Mouse (Mus musculus) lung, embryonic 15.5 days (tissue): ENCODE results near the gene Ccdc194. TPM values are rescaled to one million over a fixed set of nuclear protein-coding genes. Genes with fewer than 3 reads are reported as not detected.
A peak's percentile ranks its signal among the peaks of the same experiment; 100 is the strongest.
"Not testable (repeated sequence)": the region's sequence is repeated elsewhere in the genome, so short reads cannot be mapped to it uniquely, and the experiment has no call there.

Source experiments
- ATAC-seq: fragments of 200-750 bp; cut with Nextera tagmentation; 2 replicates; pipeline ENCODE4 v1.8.0; 2017; ENCODE audit warnings: moderate number of reproducible peaks, borderline replicate concordance; ENCODE audit not compliant: low FRiP score, low TSS enrichment; ENCODE audit errors: extremely low read depth
- H3K27ac ChIP-seq: fragments of 300-500 bp; sonication (generic); 2 replicates; pipeline ENCODE4 v1.5.1; 2015; ENCODE audit warnings: moderate library complexity, mild to moderate bottlenecking, inconsistent platforms
- H3K27me3 ChIP-seq: fragments of 300-500 bp; sonication (generic); 2 replicates; pipeline ENCODE4 v1.6.1; 2015; ENCODE audit warnings: inconsistent platforms
- H3K36me3 ChIP-seq: fragments of 300-500 bp; sonication (generic); 2 replicates; pipeline ENCODE4 v1.6.1; 2015; ENCODE audit warnings: inconsistent platforms
- H3K4me1 ChIP-seq: fragments of 300-500 bp; sonication (generic); 2 replicates; pipeline ENCODE4 v1.6.1; 2015; ENCODE audit warnings: inconsistent platforms
- H3K4me2 ChIP-seq: fragments of 300-500 bp; sonication (generic); 2 replicates; pipeline ENCODE4 v1.6.1; 2015; ENCODE audit warnings: inconsistent platforms, mild to moderate bottlenecking, moderate library complexity
- H3K4me3 ChIP-seq: fragments of 300-500 bp; sonication (generic); 2 replicates; pipeline ENCODE4 v1.5.1; 2015; ENCODE audit warnings: mild to moderate bottlenecking, inconsistent platforms
- H3K9ac ChIP-seq: fragments of 300-500 bp; sonication (generic); 2 replicates; pipeline ENCODE4 v1.6.1; 2015; ENCODE audit warnings: inconsistent platforms
- H3K9me3 ChIP-seq: fragments of 300-500 bp; sonication (generic); 2 replicates; pipeline ENCODE4 v1.6.1; 2016; ENCODE audit warnings: inconsistent platforms
- WGBS: fragments of 180-500 bp; shearing (Covaris S2); methylation state at CpG from one replicate; pipeline ENCODE4 v1.1.7; 2015; 5-methylcytosine and 5-hydroxymethylcytosine counted together
- polyA plus RNA-seq: library from polyadenylated mRNA; unstranded; fragments of >200 nt; fragmentation: Nextera tagmentation; extraction: Ambion mirVana; gene quantifications from 2 replicates; pipeline ENCODE4 v1.2.1, GENCODE M21; 2015

The Ccdc194 gene
- polyA plus RNA-seq, 1 experiment from 2014 or later: 0.65 TPM

GRCm38 (mm10) chr8:71550754-71551153 is 25.2 kb upstream of the Ccdc194 start:
- ATAC-seq: no peak
- WGBS: 45% methylated on average over 7 of the region's 7 CpGs
- H3K27ac ChIP-seq: no peak overlapping the region

GRCm38 (mm10) chr8:71547590-71547989 is 22.1 kb upstream of the Ccdc194 start:
- H3K4me3 ChIP-seq: no peak overlapping the region
- no peak overlapping the region for H3K4me2 ChIP-seq
- peaks cover 13% of the 10 kb centered on the region for H3K4me1 ChIP-seq
- no peaks in the 10 kb centered on the region for H3K27me3 ChIP-seq
- no peak overlapping the region for H3K27ac ChIP-seq
- ATAC-seq: no peak
- 85% methylated on average over 7 of the region's 7 CpGs for WGBS
- no peak overlapping the region for H3K9ac ChIP-seq
- peaks cover 23% of the 10 kb centered on the region; the same call in 1 of the 2 replicates for H3K36me3 ChIP-seq
- no peaks in the 10 kb centered on the region for H3K9me3 ChIP-seq

More at GRCm38 (mm10) chr8:71550754-71551153, 25.2 kb upstream of the Ccdc194 start:
- no peak overlapping the region for H3K4me3 ChIP-seq
- H3K4me1 ChIP-seq: 0 out of 2 replicates have a peak, but pooled peaks cover 10% of the 10 kb centered on the region
- H3K4me2 ChIP-seq: no peak overlapping the region
- H3K9ac ChIP-seq: no peak overlapping the region
- H3K9me3 ChIP-seq: no peaks in the 10 kb centered on the region
- H3K27me3 ChIP-seq: 0 out of 2 replicates have a peak, but pooled peaks cover 2% of the 10 kb centered on the region
- H3K36me3 ChIP-seq: peaks cover 18% of the 10 kb centered on the region; the same call in 1 of the 2 replicates

- H3K27ac ChIP-seq: no peak overlapping the region
- no peak for ATAC-seq
- H3K27me3 ChIP-seq: no peaks in the 10 kb centered on the region
- H3K4me1 ChIP-seq: peaks cover 12% of the 10 kb centered on the region
- no peak overlapping the region for H3K4me2 ChIP-seq
- peaks cover 23% of the 10 kb centered on the region; the same call in 1 of the 2 replicates for H3K36me3 ChIP-seq
- H3K9me3 ChIP-seq: no peaks in the 10 kb centered on the region
- WGBS: 87% methylated on average over 11 of the region's 11 CpGs
- H3K4me3 ChIP-seq: no peak overlapping the region
- no peak overlapping the region for H3K9ac ChIP-seq
Measured at GRCm38 (mm10) chr8:71545053-71545452, 19.5 kb upstream of the Ccdc194 start.

- no peak for ATAC-seq
- Histone ChIP-seq H3K9ac (peak overlapping the region; percentile 79; the same call in 1 of the 2 replicates), H3K27ac (no peak overlapping the region), H3K4me1 (peaks cover 12% of the 10 kb centered on the region), H3K4me2 (peak overlapping the region; percentile 93), H3K4me3 (peak overlapping the region; percentile 85), H3K9me3 (no peaks in the 10 kb centered on the region), H3K36me3 (peaks cover 23% of the 10 kb centered on the region; the same call in 1 of the 2 replicates), H3K27me3 (no peaks in the 10 kb centered on the region)
- 76% methylated on average over 9 of the region's 9 CpGs for WGBS
Measured at GRCm38 (mm10) chr8:71543755-71544154, 18.2 kb upstream of the Ccdc194 start.

- WGBS: under 1% methylated on average over 55 of the region's 55 CpGs
- H3K9ac ChIP-seq: peak within 1 kb of the TSS; percentile 79
- H3K36me3 ChIP-seq: peaks cover 21% of the 10 kb centered on the region; the same call in 1 of the 2 replicates
- H3K9me3 ChIP-seq: no peaks in the 10 kb centered on the region
- peak within 1 kb of the TSS; percentile 93 for H3K4me2 ChIP-seq
- peaks cover 16% of the 10 kb centered on the region for H3K4me1 ChIP-seq
- peak within 1 kb of the TSS; percentile 85 for H3K4me3 ChIP-seq
- peak within 1 kb of the TSS; percentile 24; the same call in 1 of the 2 replicates for H3K27ac ChIP-seq
- peak; percentile 97 for ATAC-seq
- no peaks in the 10 kb centered on the region for H3K27me3 ChIP-seq
Measured at GRCm38 (mm10) chr8:71542632-71543343, 17.3 kb upstream of the Ccdc194 start, which contains the start of gene Mvb12a. Gene Mvb12a (plus strand): TSS chr8:71542922.

- Histone ChIP-seq H3K9ac (peak within 1 kb of the TSS; percentile 60), H3K36me3 (no peaks in the 10 kb centered on the region), H3K4me3 (peak within 1 kb of the TSS; percentile 51), H3K4me2 (peak within 1 kb of the TSS; percentile 67), H3K27me3 (no peaks in the 10 kb centered on the region), H3K4me1 (peaks cover 14% of the 10 kb centered on the region), H3K9me3 (no peaks in the 10 kb centered on the region), H3K27ac (peak within 1 kb of the TSS; percentile 83)
- ATAC-seq: peak; percentile 87
- WGBS: 2% methylated on average over 37 of the region's 37 CpGs
Measured at GRCm38 (mm10) chr8:71537028-71537867, 11.7 kb upstream of the Ccdc194 start, which contains the start of gene Bst2. Gene Bst2 (minus strand): TSS chr8:71537456.

GRCm38 (mm10) chr8:71535663-71536062 is 10.2 kb upstream of the Ccdc194 start:
- Histone ChIP-seq H3K4me3 (no peak overlapping the region), H3K9me3 (no peaks in the 10 kb centered on the region), H3K9ac (no peak overlapping the region), H3K27ac (no peak overlapping the region), H3K4me2 (peak overlapping the region; percentile 67; the same call in 1 of the 2 replicates), H3K4me1 (peaks cover 14% of the 10 kb centered on the region), H3K27me3 (no peaks in the 10 kb centered on the region), H3K36me3 (no peaks in the 10 kb centered on the region)
- ATAC-seq: no peak
- 60% methylated on average over 5 of the region's 5 CpGs for WGBS

- no peak overlapping the region for H3K27ac ChIP-seq
- WGBS: 27% methylated on average over 3 of the region's 3 CpGs
- no peak for ATAC-seq
Measured at GRCm38 (mm10) chr8:71534263-71534810, 8.8 kb upstream of the Ccdc194 start.

GRCm38 (mm10) chr8:71530735-71531467 is 5.4 kb upstream of the Ccdc194 start:
- H3K4me2 ChIP-seq, ATAC-seq: not testable (repeated sequence)
- WGBS: 55% methylated on average over 6 of the region's 12 CpGs

More at GRCm38 (mm10) chr8:71534263-71534810, 8.8 kb upstream of the Ccdc194 start:
- no peaks in the 10 kb centered on the region for H3K27me3 ChIP-seq
- H3K36me3 ChIP-seq: no peaks in the 10 kb centered on the region
- peaks cover 14% of the 10 kb centered on the region for H3K4me1 ChIP-seq
- no peak overlapping the region for H3K4me2 ChIP-seq
- H3K9me3 ChIP-seq: no peaks in the 10 kb centered on the region
- H3K9ac ChIP-seq: no peak overlapping the region
- no peak overlapping the region for H3K4me3 ChIP-seq

GRCm38 (mm10) chr8:71528362-71529073 is 3.0 kb upstream of the Ccdc194 start:
- H3K27me3 ChIP-seq: peaks cover 12% of the 10 kb centered on the region
- H3K4me2 ChIP-seq: no peak overlapping the region
- H3K4me1 ChIP-seq: peaks cover 28% of the 10 kb centered on the region
- H3K9ac ChIP-seq: no peak overlapping the region
- H3K36me3 ChIP-seq: no peaks in the 10 kb centered on the region
- peak; percentile 73; the same call in 1 of the 2 replicates for ATAC-seq
- 61% methylated on average over 11 of the region's 11 CpGs for WGBS
- H3K27ac ChIP-seq: peak overlapping the region; percentile 91
- H3K4me3 ChIP-seq: no peak overlapping the region
- H3K9me3 ChIP-seq: no peaks in the 10 kb centered on the region

More at GRCm38 (mm10) chr8:71530735-71531467, 5.4 kb upstream of the Ccdc194 start:
- not testable (repeated sequence) for H3K9me3 ChIP-seq, H3K4me3 ChIP-seq, H3K27me3 ChIP-seq, H3K9ac ChIP-seq, H3K27ac ChIP-seq, H3K36me3 ChIP-seq
- H3K4me1 ChIP-seq: peaks cover 19% of the 10 kb centered on the region
